ENCODE assay signal across 23 mouse cellular contexts in genomic region chr2:164312599-164312998, GRCm38 (mm10). TPM values are rescaled to one million over a fixed set of nuclear protein-coding genes. Genes with fewer than 3 reads are reported as not detected.
"Had no signal": no experiment of that assay in that cellular context is flagged by ENCODE, and none has a peak within 500 bp of the region (broad histone marks: within the 10 kb centered on the region; RNA-seq: fewer than 3 reads in every experiment).

No protein-coding gene starts in this region.

- DNase-seq: kidney, adult 18-20 months; kidney, adult 9 months; kidney, postnatal 14 days; layer of hippocampus, adult 9-11 months; liver, embryonic 13.5 days; lung, embryonic 14.5 days; thymus, postnatal 25 days had no signal

RNA-seq across cellular contexts. Expression of gene Svs6, which starts 4.0 kb away (rescaled TPM):
- polyA plus RNA-seq: intestine, embryonic 16.5 days; kidney, embryonic 16.5 days; large intestine, adult 2 months; limb, embryonic 11.5 days; limb, embryonic 14.5 days; liver, adult 2 months; liver, embryonic 13.5 days; liver, embryonic 16.5 days; lung, embryonic 14.5 days; lung, postnatal 0 days; macrophage; midbrain, embryonic 12.5 days; midbrain, embryonic 15.5 days; neural tube, embryonic 12.5 days; neural tube, embryonic 15.5 days; stomach, embryonic 14.5 days; stomach, postnatal 0 days; thymus, postnatal 0 days had no signal

RNA-seq across cellular contexts. Expression of gene Svs5, which starts 19.9 kb away (rescaled TPM):
- polyA plus RNA-seq: intestine, embryonic 16.5 days; kidney, embryonic 16.5 days; large intestine, adult 2 months; limb, embryonic 11.5 days; limb, embryonic 14.5 days; liver, adult 2 months; liver, embryonic 13.5 days; liver, embryonic 16.5 days; lung, embryonic 14.5 days; lung, postnatal 0 days; macrophage; midbrain, embryonic 12.5 days; midbrain, embryonic 15.5 days; neural tube, embryonic 12.5 days; neural tube, embryonic 15.5 days; stomach, embryonic 14.5 days; stomach, postnatal 0 days; thymus, postnatal 0 days had no signal

RNA-seq across cellular contexts. Expression of gene Svs3a, which starts 23.5 kb away (rescaled TPM):
- polyA plus RNA-seq: intestine, embryonic 16.5 days; kidney, embryonic 16.5 days; large intestine, adult 2 months; limb, embryonic 11.5 days; limb, embryonic 14.5 days; liver, adult 2 months; liver, embryonic 13.5 days; liver, embryonic 16.5 days; lung, embryonic 14.5 days; lung, postnatal 0 days; macrophage; midbrain, embryonic 12.5 days; midbrain, embryonic 15.5 days; neural tube, embryonic 12.5 days; neural tube, embryonic 15.5 days; stomach, embryonic 14.5 days; stomach, postnatal 0 days; thymus, postnatal 0 days had no signal

RNA-seq across cellular contexts. Expression of gene Svs4, which starts 34.3 kb away (rescaled TPM):
- polyA plus RNA-seq: intestine, embryonic 16.5 days; kidney, embryonic 16.5 days; large intestine, adult 2 months; limb, embryonic 11.5 days; limb, embryonic 14.5 days; liver, adult 2 months; liver, embryonic 13.5 days; liver, embryonic 16.5 days; lung, embryonic 14.5 days; lung, postnatal 0 days; macrophage; midbrain, embryonic 12.5 days; midbrain, embryonic 15.5 days; neural tube, embryonic 12.5 days; neural tube, embryonic 15.5 days; stomach, embryonic 14.5 days; stomach, postnatal 0 days; thymus, postnatal 0 days had no signal

RNA-seq across cellular contexts. Expression of gene Svs3b, which starts 56.2 kb away (rescaled TPM):
- polyA plus RNA-seq: intestine, embryonic 16.5 days; kidney, embryonic 16.5 days; large intestine, adult 2 months; limb, embryonic 11.5 days; limb, embryonic 14.5 days; liver, adult 2 months; liver, embryonic 13.5 days; liver, embryonic 16.5 days; lung, embryonic 14.5 days; lung, postnatal 0 days; macrophage; midbrain, embryonic 12.5 days; midbrain, embryonic 15.5 days; neural tube, embryonic 12.5 days; neural tube, embryonic 15.5 days; stomach, embryonic 14.5 days; stomach, postnatal 0 days; thymus, postnatal 0 days had no signal
